Mouse (Mus musculus) regulatory T cell (primary cell): ENCODE data around the gene Gtf2e1.

Experiments
- in situ Hi-C: fragments of 300-600 bp; cut with MboI, MseI; formaldehyde crosslinking; loops from one replicate; pipeline ENCODE4 v1.15.1; 2025; ENCODE audit warnings: high pct_unique_total_duplicates

Gene Gtf2e1

DNA sequence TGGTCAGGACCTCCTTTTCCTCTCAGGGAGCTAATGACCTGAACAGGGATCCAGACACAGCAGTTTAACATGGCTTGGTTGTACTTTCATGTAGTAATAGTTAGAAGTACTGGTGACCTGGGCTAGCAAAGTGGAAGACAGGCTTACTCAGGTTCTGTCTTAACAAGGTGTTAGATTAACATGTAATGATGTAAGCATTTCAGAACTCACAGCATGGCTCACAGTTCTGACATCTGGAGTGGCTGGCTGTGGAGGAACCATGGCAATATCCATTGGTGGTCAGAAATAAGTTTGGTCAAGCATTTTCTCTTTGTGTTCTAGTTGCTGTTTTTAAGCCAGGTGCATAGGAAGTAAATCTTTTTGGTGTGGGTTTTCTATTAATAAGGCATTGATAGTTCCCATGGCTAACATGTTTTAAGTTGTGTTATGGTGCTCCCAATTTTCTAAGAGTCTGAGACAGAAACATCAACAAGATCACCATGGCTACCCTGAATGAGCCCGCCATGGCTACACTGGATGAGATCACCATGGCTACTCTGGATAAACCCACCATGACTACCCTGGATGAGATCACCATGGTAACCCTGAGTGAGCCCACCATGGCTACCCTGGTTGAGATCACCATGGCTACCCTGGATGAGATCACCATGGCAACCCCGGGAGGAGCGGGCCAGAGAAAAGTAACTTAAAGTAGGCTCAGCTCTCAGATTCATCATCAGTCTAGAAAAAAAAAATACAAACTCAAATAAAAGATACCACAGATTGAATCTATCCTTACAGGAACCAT is 52.6 kb downstream of the Gtf2e1 start:
- in situ Hi-C loops, result no loop called here

DNA sequence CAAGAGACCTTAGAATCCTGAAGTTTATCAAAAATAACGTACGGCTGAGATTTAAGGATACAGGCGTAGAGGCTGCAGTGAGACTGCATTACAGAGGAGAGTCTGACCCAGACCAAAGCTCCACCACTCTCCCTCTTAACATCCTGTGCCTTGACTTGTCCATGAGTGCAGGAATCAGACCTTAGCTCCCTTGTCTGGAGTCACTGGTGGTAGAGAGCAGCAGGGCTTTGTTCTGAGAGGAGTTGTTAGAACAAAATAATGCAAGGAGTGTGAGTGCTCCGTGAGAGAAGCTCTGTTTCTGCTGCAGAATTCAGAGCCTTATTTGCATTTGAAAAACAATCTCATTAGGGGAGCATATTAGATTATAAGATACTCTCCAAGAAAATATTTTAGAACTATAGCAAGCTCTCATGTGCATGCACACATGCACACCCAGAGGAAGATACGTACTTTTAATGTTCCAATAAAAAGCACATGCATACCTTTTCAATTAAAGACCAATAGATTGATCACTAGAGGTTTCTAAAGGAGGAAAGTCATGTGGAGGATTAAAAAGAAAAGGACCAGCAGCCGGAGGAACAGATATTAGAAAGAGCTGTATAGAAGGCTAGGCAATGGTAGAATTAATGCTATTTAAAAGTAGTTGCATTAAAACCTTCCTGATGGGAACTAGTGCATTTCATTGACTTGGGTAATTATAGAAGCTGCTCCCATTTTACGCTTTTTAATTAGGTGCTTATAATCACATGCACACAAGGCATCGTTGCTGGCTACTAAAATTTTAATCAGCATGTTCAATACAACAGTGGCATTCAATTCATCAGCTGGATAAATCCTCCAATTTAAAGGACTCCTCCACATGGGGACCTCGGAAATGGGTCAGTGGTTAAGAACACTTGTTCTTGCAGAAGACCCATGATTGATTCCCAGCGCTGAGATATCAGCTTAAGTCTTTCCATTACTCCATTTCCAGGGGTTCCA is 61.0 kb downstream of the Gtf2e1 start:
- in situ Hi-C loops, result no loop called here

DNA sequence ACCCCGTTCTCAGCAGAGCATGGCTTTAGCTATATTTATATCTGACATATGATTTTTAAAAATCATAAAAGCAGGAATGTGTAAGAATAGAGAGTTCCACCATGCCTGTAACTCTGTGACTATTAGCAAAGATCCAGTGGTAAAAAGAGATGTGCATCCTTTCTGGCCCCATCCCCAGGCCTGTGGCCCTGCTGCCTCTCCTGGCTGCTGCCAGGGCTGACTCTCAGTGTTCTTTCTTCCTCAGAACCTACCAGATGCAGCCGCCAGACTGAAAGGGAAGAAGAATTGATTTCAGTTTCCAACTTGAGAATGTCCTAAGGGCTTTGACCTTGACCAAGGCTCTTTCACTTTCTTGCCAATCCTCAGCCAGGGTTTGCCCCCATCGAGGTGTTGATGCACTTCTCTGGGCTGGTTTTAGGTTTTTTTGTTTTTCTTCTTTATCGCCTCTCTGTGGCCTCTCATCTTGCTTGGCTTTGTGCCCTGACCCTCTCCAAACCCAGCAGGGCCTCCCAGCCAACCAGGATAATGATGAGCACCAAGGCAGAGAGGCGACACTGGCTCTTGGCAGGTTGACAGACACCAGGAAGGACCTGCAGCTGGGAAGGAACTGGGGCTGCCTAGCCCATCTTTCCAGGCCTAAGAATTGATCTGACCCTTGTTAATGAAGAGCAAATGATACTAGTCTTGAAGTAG is 66.8 kb downstream of the Gtf2e1 start:
- in situ Hi-C loops, result no loop called here

DNA sequence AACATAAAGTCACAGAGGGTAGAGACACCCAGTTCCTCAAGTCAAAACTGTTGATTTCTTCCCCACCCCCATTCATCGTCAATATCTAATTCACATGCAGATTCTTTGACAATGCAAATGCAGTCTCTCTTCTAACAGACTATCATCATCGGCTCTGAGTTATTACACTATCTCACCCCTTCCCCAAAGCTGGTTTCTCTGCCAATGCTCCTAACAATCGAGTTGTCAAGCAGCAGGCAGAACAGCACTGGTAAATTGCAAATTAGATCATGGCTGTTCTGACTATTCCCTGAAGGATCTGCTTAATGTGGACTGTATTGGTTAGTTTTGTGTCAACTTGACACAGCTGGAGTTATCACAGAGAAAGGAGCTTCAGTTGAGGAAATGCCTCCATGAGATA is 70.0 kb downstream of the Gtf2e1 start:
- in situ Hi-C loops, result no loop called here

DNA sequence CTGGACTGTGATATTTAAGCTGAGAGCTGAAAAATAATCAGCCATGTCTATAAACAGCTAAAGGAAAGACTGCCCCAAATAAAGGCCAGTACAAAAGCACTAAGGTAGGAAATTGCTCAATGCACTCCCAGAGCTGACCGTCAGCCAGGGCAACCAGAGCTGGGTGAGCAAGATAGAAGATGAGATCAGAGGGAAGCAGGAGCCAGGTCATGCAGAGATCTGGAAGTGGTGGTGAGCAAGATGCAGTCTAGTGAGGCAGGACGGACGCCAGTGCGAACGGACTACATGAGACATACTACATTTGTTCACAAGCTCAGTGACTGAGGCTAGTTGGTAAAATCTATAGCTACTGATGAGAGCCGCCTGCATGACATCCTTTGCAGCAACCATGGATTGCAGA is 75.6 kb downstream of the Gtf2e1 start:
- in situ Hi-C loops, result no loop called here

DNA sequence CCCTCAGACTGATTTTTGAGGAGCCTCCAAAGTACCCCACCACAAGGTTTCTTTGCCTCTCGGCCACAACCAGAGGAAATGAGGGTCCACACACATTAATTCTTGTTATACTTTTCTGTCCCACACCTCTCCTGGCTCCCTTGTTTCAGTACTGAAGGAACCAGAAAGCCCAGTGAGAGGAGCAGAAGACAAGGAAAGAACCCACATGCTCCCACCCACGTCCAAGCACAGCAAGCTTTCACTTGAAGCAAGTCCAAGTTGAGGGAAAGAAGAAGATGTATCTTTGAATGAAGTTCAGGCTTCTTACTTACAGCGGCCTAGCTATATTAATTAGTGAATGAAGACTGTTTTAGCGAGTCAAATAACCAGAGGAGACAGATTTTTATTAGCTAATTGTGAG is 76.7 kb downstream of the Gtf2e1 start:
- in situ Hi-C loops, result no loop called here

DNA sequence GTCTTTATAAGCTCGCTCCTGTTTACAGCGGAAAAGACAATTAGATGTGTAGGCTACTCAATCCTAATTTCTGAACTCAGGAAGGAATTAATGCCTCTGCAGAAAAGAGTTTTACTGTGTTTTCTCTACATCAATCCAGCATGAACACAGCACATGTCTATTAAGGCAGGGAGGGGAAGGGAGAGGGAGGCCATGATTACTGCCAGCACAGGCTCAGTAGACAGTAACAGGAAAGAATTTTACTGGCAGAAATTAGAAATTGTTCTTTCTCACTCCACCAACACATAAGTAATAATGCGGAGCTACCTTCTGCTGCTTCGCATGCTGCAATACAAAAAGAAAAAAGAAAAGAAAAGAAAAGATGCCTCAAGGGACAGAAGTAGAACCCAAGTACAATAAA is 78.0 kb downstream of the Gtf2e1 start:
- in situ Hi-C loops, result no loop called here
